In the genomic region with DNA sequence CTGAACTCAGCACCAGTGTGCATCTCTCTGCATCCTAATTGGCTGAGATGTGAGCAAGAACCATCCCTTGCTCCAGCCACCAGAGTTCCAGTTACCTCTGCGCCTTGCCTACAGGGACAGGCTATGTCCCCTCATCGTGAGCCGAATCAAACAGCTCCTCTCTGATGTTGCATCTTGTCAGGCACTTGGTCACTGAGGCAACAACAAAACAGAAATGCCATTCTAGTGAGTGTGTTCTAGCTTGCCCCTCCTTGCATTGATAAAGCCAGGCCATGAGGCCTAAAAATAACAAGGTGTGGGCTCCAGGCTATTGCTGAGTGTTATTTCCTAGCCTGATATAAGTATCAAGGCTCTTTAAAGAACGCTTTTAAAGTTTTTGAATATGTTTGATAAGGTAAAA, we compare ENCODE assay signal across 24 mouse cellular contexts.
A peak's percentile ranks its signal among the peaks of the same experiment; 100 is the strongest.
DNase-seq lines count a peak whose midpoint lies in the region; ATAC-seq and TF ChIP-seq lines count a peak whose summit lies in the region.
"Had no signal": no experiment of that assay in that cellular context is flagged by ENCODE, and none has a peak within 500 bp of the region (broad histone marks: within the 10 kb centered on the region; RNA-seq: fewer than 3 reads in every experiment).

No protein-coding gene starts in this region.

- ATAC-seq in heart, embryonic 12.5 days (ENCODE audit: insufficient number of reproducible peaks, low FRiP score): peak; percentile 53; the same call in 1 of the 2 replicates
- peak; percentile 80 for ATAC-seq in heart, embryonic 16.5 days (replicated peaks; ENCODE audit: extremely low read depth, insufficient read depth, low FRiP score)
- ATAC-seq: CD4-positive, CD25-positive, alpha-beta regulatory T cell, adult 4 months; forebrain, embryonic 14.5 days; forebrain, postnatal 0 days; intestine, postnatal 0 days had no signal

- no peak for DNase-seq in heart, adult 2 months
- no peak for DNase-seq in heart, adult 8-10 months (ENCODE audit: low spot score)
- DNase-seq in heart, postnatal 4 days: no peak
- DNase-seq in 3T3-L1 (ENCODE audit: low read depth, low spot score): peak; percentile 40
- DNase-seq in spleen, postnatal 10 days (ENCODE audit: low spot score in 2 of 2): no peak
- DNase-seq: adrenal gland, adult 2 months; adrenal gland, postnatal 14 days; cerebellum, adult 11 months; cerebellum, adult 2 months; cerebellum, adult 9-11 months; cerebellum, postnatal 25 days; forebrain, postnatal 0 days; gastrocnemius, adult 2 months; gastrocnemius, postnatal 14 days; kidney, adult 2 months had no signal

- H3K9me3 ChIP-seq in heart, embryonic 12.5 days (replicated peaks): no peaks in the 10 kb centered on the region
- no peaks in the 10 kb centered on the region for H3K9me3 ChIP-seq in heart, embryonic 16.5 days (replicated peaks; ENCODE audit: control insufficient read depth, low read length)
- H3K9me3 ChIP-seq: embryonic facial prominence, embryonic 12.5 days; embryonic facial prominence, embryonic 15.5 days; hindbrain, embryonic 12.5 days; hindbrain, embryonic 15.5 days had no signal

- H3K4me2 ChIP-seq in heart, embryonic 12.5 days: no peak overlapping the region
- H3K4me2 ChIP-seq in heart, embryonic 16.5 days (ENCODE audit: low read depth, low read length): no peak overlapping the region
- H3K4me2 ChIP-seq: embryonic facial prominence, embryonic 12.5 days; embryonic facial prominence, embryonic 15.5 days; hindbrain, embryonic 12.5 days; hindbrain, embryonic 15.5 days had no signal

- no peak for TF ChIP-seq POLR2A in heart, adult 2 months (IDR thresholded peaks at IDR 0.05; ENCODE audit: insufficient read depth, low read depth, low read length)

- 40% methylated on average over 4 of the region's 4 CpGs for WGBS in heart, adult 2 months
- WGBS in heart, embryonic 12.5 days: 27% methylated on average over 4 of the region's 4 CpGs
- WGBS in heart, embryonic 16.5 days: 40% methylated on average over 4 of the region's 4 CpGs

- H3K9ac ChIP-seq in heart, adult 2 months (ENCODE audit: low read depth, low read length): no peak overlapping the region
- no peak overlapping the region for H3K9ac ChIP-seq in heart, embryonic 12.5 days
- H3K9ac ChIP-seq in heart, embryonic 16.5 days (ENCODE audit: low read length): no peak overlapping the region
- H3K9ac ChIP-seq: embryonic facial prominence, embryonic 12.5 days; embryonic facial prominence, embryonic 15.5 days; forebrain, postnatal 0 days; hindbrain, embryonic 12.5 days; hindbrain, embryonic 15.5 days had no signal

- no peaks in the 10 kb centered on the region for H3K36me3 ChIP-seq in heart, adult 2 months (ENCODE audit: control insufficient read depth, insufficient read depth, low read length)
- H3K36me3 ChIP-seq in heart, embryonic 12.5 days: no peaks in the 10 kb centered on the region
- H3K36me3 ChIP-seq in heart, embryonic 16.5 days (ENCODE audit: control insufficient read depth, insufficient read depth): no peaks in the 10 kb centered on the region
- H3K36me3 ChIP-seq: embryonic facial prominence, embryonic 12.5 days; embryonic facial prominence, embryonic 15.5 days; hindbrain, embryonic 12.5 days; hindbrain, embryonic 15.5 days had no signal

- H3K4me3 ChIP-seq in heart, adult 2 months: no peak overlapping the region
- H3K4me3 ChIP-seq in heart, embryonic 12.5 days: no peak overlapping the region
- no peak overlapping the region for H3K4me3 ChIP-seq in heart, embryonic 16.5 days (ENCODE audit: low read length)
- H3K4me3 ChIP-seq: embryonic facial prominence, embryonic 12.5 days; embryonic facial prominence, embryonic 15.5 days; gastrocnemius, adult 2 months; hindbrain, embryonic 12.5 days; hindbrain, embryonic 15.5 days had no signal

- H3K27ac ChIP-seq in heart, adult 2 months: peak overlapping the region; percentile 43; the same call in 1 of the 2 replicates
- H3K27ac ChIP-seq in heart, embryonic 12.5 days (ENCODE audit: poor library complexity, severe bottlenecking): peak overlapping the region; percentile 81
- H3K27ac ChIP-seq in heart, embryonic 16.5 days (ENCODE audit: low read length): peak overlapping the region; percentile 81
- H3K27ac ChIP-seq: embryonic facial prominence, embryonic 12.5 days; embryonic facial prominence, embryonic 15.5 days; gastrocnemius, adult 2 months; hindbrain, embryonic 12.5 days; hindbrain, embryonic 15.5 days had no signal

- no peak for TF ChIP-seq CTCF in heart, adult 2 months (IDR thresholded peaks at IDR 0.05)

- H3K4me1 ChIP-seq in heart, adult 2 months (ENCODE audit: control insufficient read depth, insufficient read depth, low read length): peaks cover 6% of the 10 kb centered on the region; the same call in 1 of the 2 replicates
- H3K4me1 ChIP-seq in heart, embryonic 12.5 days (replicated peaks): peaks cover 37% of the 10 kb centered on the region
- peaks cover 31% of the 10 kb centered on the region for H3K4me1 ChIP-seq in heart, embryonic 16.5 days (ENCODE audit: control insufficient read depth, insufficient read depth, low read length)
- H3K4me1 ChIP-seq: embryonic facial prominence, embryonic 12.5 days; hindbrain, embryonic 12.5 days; hindbrain, embryonic 15.5 days had no signal

- no peaks in the 10 kb centered on the region for H3K79me2 ChIP-seq in heart, adult 2 months (replicated peaks; ENCODE audit: control insufficient read depth, insufficient read depth, low read length)

- intact Hi-C loops in heart, adult 2 months (cut with DNase I): no loop called here

- no peak for TF ChIP-seq EP300 in heart, adult 2 months (IDR thresholded peaks at IDR 0.05; ENCODE audit: insufficient read depth, low read depth, low read length)

- H3K27me3 ChIP-seq in heart, adult 2 months (ENCODE audit: control insufficient read depth, insufficient read depth, low read length): 0 out of 2 replicates have a peak, but pooled peaks cover under 1% of the 10 kb centered on the region
- no peaks in the 10 kb centered on the region for H3K27me3 ChIP-seq in heart, embryonic 12.5 days (replicated peaks)
- no peaks in the 10 kb centered on the region for H3K27me3 ChIP-seq in heart, embryonic 16.5 days (ENCODE audit: control insufficient read depth, insufficient read depth, low read length)
- H3K27me3 ChIP-seq: embryonic facial prominence, embryonic 12.5 days; embryonic facial prominence, embryonic 15.5 days; hindbrain, embryonic 12.5 days; hindbrain, embryonic 15.5 days had no signal
